Mouse (Mus musculus) E14TG2a.4 (cell line): ENCODE results near the gene Hist2h3c2.

Experiments
- CTCF ChIP-seq: conservative IDR thresholded peaks from 2 replicates; pipeline ENCODE4 v1.5.1; 2014; ENCODE audit warnings: low read length
- NANOG ChIP-seq: IDR thresholded peaks from 2 replicates; pipeline ENCODE4 v1.6.1; 2014; ENCODE audit warnings: borderline replicate concordance, low read length, mixed read lengths
- POU5F1 ChIP-seq: IDR thresholded peaks from 2 replicates; pipeline ENCODE4 v1.6.1; 2014; ENCODE audit warnings: low read length, borderline replicate concordance

DNA sequence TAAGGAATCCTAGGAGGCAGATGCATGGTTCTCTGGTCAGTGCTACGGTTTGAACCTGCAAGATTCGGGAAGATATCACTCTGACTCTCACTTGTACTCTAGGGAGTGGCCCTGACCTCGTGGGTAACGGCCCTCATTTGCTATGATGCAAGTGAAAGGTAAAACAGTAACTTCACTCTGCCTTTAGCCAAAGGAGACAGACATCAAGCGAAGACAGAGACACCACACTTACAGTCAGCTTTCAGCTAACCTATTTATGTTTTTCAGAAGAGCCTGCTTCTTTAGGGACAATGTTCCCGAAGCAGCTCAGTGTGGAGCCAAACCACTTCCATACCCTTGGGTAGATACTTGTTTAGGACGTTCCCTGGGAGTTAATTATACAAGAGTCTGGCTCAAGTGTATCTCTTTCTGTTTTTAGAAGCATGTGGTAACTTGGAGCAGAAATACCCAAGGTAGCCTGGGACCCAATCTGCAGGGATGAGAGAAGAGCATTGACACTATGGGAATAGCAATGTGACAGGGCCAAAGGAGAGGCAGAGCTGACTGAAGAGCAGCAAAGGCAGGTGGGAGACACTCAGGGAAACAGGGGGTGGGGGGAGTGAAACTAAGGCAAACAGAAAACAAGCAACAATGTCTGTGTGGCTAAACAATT lies 5.1 kb upstream of the Hist2h3c2 start:
- TF ChIP-seq CTCF, result no peak
- no peak for TF ChIP-seq POU5F1
- no peak for TF ChIP-seq NANOG
